Mouse (Mus musculus) neural tube, embryonic 13.5 days (tissue): ENCODE measurements at regions not wholly inside any gene's neighbourhood (a gene's known extent, or its start where the extent isn't known, plus 50 kb on each side); places are given as distances from the start of the nearest gene placed in this dataset.

Source experiments
- ATAC-seq: fragments of 200-750 bp; cut with Nextera tagmentation; 2 replicates; pipeline ENCODE4 v1.8.0; 2017; ENCODE audit warnings: low read depth, mild to moderate bottlenecking, moderate TSS enrichment, moderate library complexity
- H3K27ac ChIP-seq: fragments of 300-500 bp; sonication (generic); replicated peaks from 2 replicates; pipeline ENCODE4 v1.5.1; 2015; ENCODE audit warnings: moderate library complexity, mild to moderate bottlenecking, inconsistent platforms
- H3K27me3 ChIP-seq: fragments of 300-500 bp; sonication (generic); 2 replicates; pipeline ENCODE4 v1.6.1; 2015; ENCODE audit warnings: mild to moderate bottlenecking, inconsistent platforms
- H3K36me3 ChIP-seq: fragments of 300-500 bp; sonication (generic); 2 replicates; pipeline ENCODE4 v1.6.1; 2015; ENCODE audit warnings: mild to moderate bottlenecking, inconsistent platforms
- H3K4me1 ChIP-seq: fragments of 300-500 bp; sonication (generic); replicated peaks from 2 replicates; pipeline ENCODE4 v1.6.1; 2015; ENCODE audit warnings: inconsistent platforms
- H3K4me2 ChIP-seq: fragments of 300-500 bp; sonication (generic); 2 replicates; pipeline ENCODE4 v1.6.1; 2015; ENCODE audit warnings: inconsistent platforms, mild to moderate bottlenecking, moderate library complexity
- H3K4me3 ChIP-seq: fragments of 300-500 bp; sonication (generic); 2 replicates; pipeline ENCODE4 v1.5.1; 2015; ENCODE audit warnings: mild to moderate bottlenecking, inconsistent platforms
- H3K9ac ChIP-seq: fragments of 300-500 bp; sonication (generic); 2 replicates; pipeline ENCODE4 v1.6.1; 2015; ENCODE audit warnings: moderate library complexity, mild to moderate bottlenecking, inconsistent platforms
- H3K9me3 ChIP-seq: fragments of 300-500 bp; sonication (generic); 2 replicates; pipeline ENCODE4 v1.6.1; 2016; ENCODE audit warnings: inconsistent platforms
- WGBS: fragments of 180-500 bp; shearing (Covaris S2); methylation state at CpG from one replicate; pipeline ENCODE4 v1.1.7; 2015; 5-methylcytosine and 5-hydroxymethylcytosine counted together

DNA sequence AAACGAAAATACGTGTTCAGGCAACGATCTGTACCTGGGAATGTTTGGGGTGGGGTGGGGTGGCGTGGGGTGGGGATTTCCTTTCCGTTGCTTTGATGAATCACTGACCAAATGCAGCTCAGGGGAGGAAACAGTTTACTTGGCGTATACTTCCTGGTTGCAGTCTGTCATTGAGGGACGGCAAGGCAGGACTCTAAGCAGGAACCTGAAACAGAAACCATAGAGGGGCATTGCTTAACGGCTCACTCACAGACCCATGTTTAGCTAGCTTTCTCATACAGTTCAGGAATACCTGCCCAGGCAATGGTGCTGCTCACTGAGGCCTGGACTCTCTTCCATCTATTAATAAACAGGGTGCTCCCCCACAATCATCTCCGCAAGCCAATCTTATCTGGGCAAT lies 55.1 kb upstream of the Smox start:
- H3K36me3 ChIP-seq, result no peaks in the 10 kb centered on the region
- H3K9ac ChIP-seq, result no peak overlapping the region
- WGBS, result 86% methylated on average over 9 of the region's 9 CpGs
- no peaks in the 10 kb centered on the region for H3K27me3 ChIP-seq
- H3K4me3 ChIP-seq, result no peak overlapping the region
- no peaks in the 10 kb centered on the region for H3K4me1 ChIP-seq
- no peak overlapping the region for H3K27ac ChIP-seq
- no peak for ATAC-seq
- no peaks in the 10 kb centered on the region for H3K9me3 ChIP-seq
- H3K4me2 ChIP-seq, result no peak overlapping the region

DNA sequence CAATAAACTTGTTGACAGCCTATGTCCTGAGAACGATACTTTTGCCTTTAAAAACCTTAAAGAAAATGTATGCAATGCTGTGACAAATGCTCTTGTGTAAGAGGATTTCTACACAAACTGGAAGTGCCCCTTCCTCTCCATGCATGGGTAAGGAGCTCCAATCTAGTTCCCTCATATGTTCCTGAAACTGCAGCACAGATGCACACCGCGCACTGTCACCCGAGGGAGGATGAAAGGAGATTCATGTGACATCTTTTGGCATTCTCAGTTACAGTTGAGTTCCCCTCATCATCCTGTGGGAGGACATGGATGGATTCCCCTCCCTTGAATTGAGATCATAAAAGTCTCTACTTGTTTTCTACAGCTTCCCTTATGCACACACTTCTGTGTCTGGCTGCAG lies 60.8 kb upstream of the Smox start:
- no peak overlapping the region for H3K4me3 ChIP-seq
- H3K27me3 ChIP-seq, result no peaks in the 10 kb centered on the region
- no peak overlapping the region for H3K9ac ChIP-seq
- H3K4me1 ChIP-seq, result no peaks in the 10 kb centered on the region
- H3K9me3 ChIP-seq, result no peaks in the 10 kb centered on the region
- no peaks in the 10 kb centered on the region for H3K36me3 ChIP-seq
- ATAC-seq, result no peak
- H3K4me2 ChIP-seq, result no peak overlapping the region
- WGBS, result 84% methylated on average over 4 of the region's 4 CpGs
- no peak overlapping the region for H3K27ac ChIP-seq

- Histone ChIP-seq H3K36me3 (no peaks in the 10 kb centered on the region), H3K4me2 (no peak overlapping the region), H3K4me3 (no peak overlapping the region), H3K9ac (no peak overlapping the region), H3K27ac (no peak overlapping the region), H3K27me3 (no peaks in the 10 kb centered on the region), H3K4me1 (no peaks in the 10 kb centered on the region), H3K9me3 (no peaks in the 10 kb centered on the region)
- ATAC-seq, result no peak
- WGBS, result 77% methylated on average over 4 of the region's 4 CpGs
These were observed 63.2 kb upstream of the Smox start for GRCm38 (mm10) chr2:131428089-131428488.

GRCm38 (mm10) chr2:131426941-131427340 lies 64.4 kb upstream of the Smox start:
- Histone ChIP-seq H3K4me2 (no peak overlapping the region), H3K4me1 (no peaks in the 10 kb centered on the region), H3K9me3 (no peaks in the 10 kb centered on the region), H3K4me3 (no peak overlapping the region), H3K9ac (no peak overlapping the region), H3K36me3 (no peaks in the 10 kb centered on the region), H3K27ac (no peak overlapping the region), H3K27me3 (no peaks in the 10 kb centered on the region)
- no peak for ATAC-seq

DNA sequence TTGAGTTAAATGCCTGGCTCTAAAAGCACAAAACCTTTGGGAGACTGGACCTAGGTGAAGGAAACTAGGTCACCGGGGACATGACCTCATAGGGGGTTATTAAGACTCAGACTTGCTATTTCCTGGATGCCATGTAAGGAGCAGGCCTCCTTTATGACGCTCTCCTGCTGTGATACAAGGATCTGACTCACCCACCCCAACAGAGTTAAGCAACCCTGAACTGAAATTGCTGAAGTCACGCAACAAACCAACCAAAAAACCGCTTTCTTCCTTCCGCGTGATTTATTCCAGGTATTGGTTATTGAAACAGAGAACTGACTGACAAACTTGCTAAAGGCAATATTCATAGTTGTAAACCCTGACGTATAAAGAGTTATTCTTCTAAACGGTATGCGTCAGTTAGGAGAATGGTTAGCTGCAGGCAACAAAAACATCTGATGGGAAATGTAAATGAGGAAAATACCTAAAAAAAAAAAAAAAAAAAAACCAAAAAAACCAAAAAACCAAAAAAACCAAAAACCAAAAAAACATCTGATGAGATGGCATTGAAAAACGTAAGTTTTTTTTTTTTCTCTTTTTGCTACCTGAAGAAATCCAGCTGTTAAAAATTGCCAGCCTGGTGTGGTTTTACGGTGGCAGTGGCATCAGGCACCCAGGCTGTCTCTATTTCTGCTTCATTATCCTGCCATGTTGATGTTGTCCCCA lies 67.5 kb upstream of the Smox start:
- no peak overlapping the region for H3K4me3 ChIP-seq
- no peaks in the 10 kb centered on the region for H3K9me3 ChIP-seq
- H3K27ac ChIP-seq, result no peak overlapping the region
- 64% methylated on average over 11 of the region's 11 CpGs for WGBS
- H3K4me1 ChIP-seq, result no peaks in the 10 kb centered on the region
- no peaks in the 10 kb centered on the region for H3K36me3 ChIP-seq
- H3K4me2 ChIP-seq, result no peak overlapping the region
- H3K27me3 ChIP-seq, result no peaks in the 10 kb centered on the region
- no peak for ATAC-seq
- H3K9ac ChIP-seq, result no peak overlapping the region

GRCm38 (mm10) chr2:131422907-131423445 lies 68.3 kb upstream of the Smox start:
- Histone ChIP-seq H3K27ac (peak overlapping the region; percentile 35; the same call in 1 of the 2 replicates), H3K4me1 (no peaks in the 10 kb centered on the region), H3K36me3 (no peaks in the 10 kb centered on the region), H3K27me3 (no peaks in the 10 kb centered on the region), H3K4me3 (peak overlapping the region; percentile 50), H3K9ac (peak overlapping the region; percentile 70), H3K9me3 (no peaks in the 10 kb centered on the region), H3K4me2 (peak overlapping the region; percentile 77)
- WGBS, result under 1% methylated on average over 13 of the region's 13 CpGs
- peak; percentile 94 for ATAC-seq

- H3K4me2 ChIP-seq, result no peak overlapping the region
- H3K9ac ChIP-seq, result no peak overlapping the region
- no peaks in the 10 kb centered on the region for H3K36me3 ChIP-seq
- no peak overlapping the region for H3K27ac ChIP-seq
- no peak for ATAC-seq
- H3K4me1 ChIP-seq, result no peaks in the 10 kb centered on the region
- H3K4me3 ChIP-seq, result no peak overlapping the region
- H3K9me3 ChIP-seq, result no peaks in the 10 kb centered on the region
- H3K27me3 ChIP-seq, result no peaks in the 10 kb centered on the region
- WGBS, result 75% methylated on average over 7 of the region's 7 CpGs
These were observed 65.4 kb upstream of the Rnf24 start for GRCm38 (mm10) chr2:131418130-131418529.

DNA sequence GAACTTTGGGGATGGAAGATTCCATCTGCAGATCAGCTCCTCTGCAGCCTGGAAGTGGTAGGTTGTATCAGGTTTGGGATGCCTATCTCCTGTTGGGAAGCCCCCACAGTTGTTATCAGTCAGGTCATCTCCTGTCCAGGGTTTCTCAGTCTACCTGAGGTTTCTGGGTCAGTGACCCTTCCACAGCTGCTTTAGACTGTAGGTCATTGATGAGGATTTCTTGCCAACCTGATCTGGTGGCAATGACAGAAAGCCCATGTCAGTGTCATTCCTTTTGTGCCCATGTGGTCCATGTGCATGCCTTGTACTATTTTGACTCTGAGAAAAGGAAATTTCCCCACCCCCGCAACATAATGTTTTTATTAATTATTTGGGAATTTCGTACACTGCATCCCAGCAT lies 64.8 kb upstream of the Rnf24 start:
- Histone ChIP-seq H3K4me1 (no peaks in the 10 kb centered on the region), H3K4me3 (no peak overlapping the region), H3K9ac (no peak overlapping the region), H3K9me3 (no peaks in the 10 kb centered on the region), H3K27ac (no peak overlapping the region), H3K27me3 (no peaks in the 10 kb centered on the region), H3K4me2 (no peak overlapping the region), H3K36me3 (no peaks in the 10 kb centered on the region)
- ATAC-seq, result no peak
- 93% methylated on average over 2 of the region's 2 CpGs for WGBS

GRCm38 (mm10) chr2:131416482-131416881 lies 63.8 kb upstream of the Rnf24 start:
- Histone ChIP-seq H3K27me3 (no peaks in the 10 kb centered on the region), H3K4me2 (no peak overlapping the region), H3K9me3 (no peaks in the 10 kb centered on the region), H3K9ac (no peak overlapping the region), H3K4me1 (no peaks in the 10 kb centered on the region), H3K36me3 (no peaks in the 10 kb centered on the region), H3K4me3 (no peak overlapping the region), H3K27ac (no peak overlapping the region)
- no peak for ATAC-seq
- WGBS, result 44% methylated on average over 6 of the region's 6 CpGs

- no peak for ATAC-seq
- H3K36me3 ChIP-seq, result no peaks in the 10 kb centered on the region
- no peaks in the 10 kb centered on the region for H3K4me1 ChIP-seq
- no peaks in the 10 kb centered on the region for H3K27me3 ChIP-seq
- no peaks in the 10 kb centered on the region for H3K9me3 ChIP-seq
- H3K27ac ChIP-seq, result no peak overlapping the region
- H3K9ac ChIP-seq, result no peak overlapping the region
- no peak overlapping the region for H3K4me3 ChIP-seq
- H3K4me2 ChIP-seq, result no peak overlapping the region
- WGBS, result 85% methylated on average over 5 of the region's 5 CpGs
These were observed 58.3 kb upstream of the Rnf24 start for GRCm38 (mm10) chr2:131410906-131411520.

DNA sequence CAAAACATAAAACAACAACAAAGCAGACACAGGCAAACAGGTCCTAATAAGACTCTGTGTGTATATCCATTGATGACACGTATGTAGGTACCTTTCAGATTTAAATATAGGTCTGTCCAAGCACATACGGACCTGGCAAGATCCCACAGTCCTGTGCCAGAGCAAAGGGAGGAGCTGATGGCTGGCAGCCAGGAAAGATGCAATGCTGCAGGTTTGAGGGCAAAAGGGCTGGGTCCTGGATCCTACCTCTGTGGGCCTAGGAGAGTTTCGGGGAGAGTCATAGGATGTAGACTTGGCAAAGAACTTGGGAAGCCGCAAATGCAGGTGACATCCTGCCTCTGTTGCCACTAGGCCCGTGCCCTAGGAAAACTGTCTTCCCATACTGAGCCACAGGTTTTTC lies 54.6 kb upstream of the Rnf24 start:
- no peaks in the 10 kb centered on the region for H3K9me3 ChIP-seq
- no peak overlapping the region for H3K9ac ChIP-seq
- no peaks in the 10 kb centered on the region for H3K4me1 ChIP-seq
- no peak overlapping the region for H3K4me2 ChIP-seq
- no peaks in the 10 kb centered on the region for H3K36me3 ChIP-seq
- 93% methylated on average over 5 of the region's 5 CpGs for WGBS
- no peak for ATAC-seq
- no peaks in the 10 kb centered on the region for H3K27me3 ChIP-seq
- H3K27ac ChIP-seq, result no peak overlapping the region
- no peak overlapping the region for H3K4me3 ChIP-seq

DNA sequence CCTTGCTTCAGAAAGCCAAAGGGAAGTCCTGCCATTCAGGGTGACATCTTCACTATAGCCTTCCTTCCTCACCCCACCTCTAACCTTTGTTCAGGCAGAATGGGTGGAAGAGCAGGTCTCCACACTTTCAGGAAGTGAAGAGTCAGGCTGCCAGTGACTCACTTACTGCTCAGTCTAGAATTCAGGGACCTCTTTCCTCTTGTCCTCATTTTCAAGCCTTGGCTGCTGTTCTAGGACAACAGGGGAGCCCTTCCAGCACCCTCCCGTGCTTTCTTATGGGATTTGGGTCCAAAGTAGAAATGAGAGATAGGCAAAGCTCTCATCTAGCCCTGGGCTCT lies 51.5 kb upstream of the Rnf24 start:
- WGBS, result 55% methylated on average over 1 of the region's 1 CpGs
- Histone ChIP-seq H3K9ac (no peak overlapping the region), H3K4me1 (no peaks in the 10 kb centered on the region), H3K36me3 (no peaks in the 10 kb centered on the region), H3K4me3 (no peak overlapping the region), H3K27me3 (no peaks in the 10 kb centered on the region), H3K9me3 (no peaks in the 10 kb centered on the region), H3K27ac (no peak overlapping the region), H3K4me2 (no peak overlapping the region)
- ATAC-seq, result no peak
